Mouse (Mus musculus): Measurements from ENCODE around the gene Rhot2.

Gene Rhot2

DNA sequence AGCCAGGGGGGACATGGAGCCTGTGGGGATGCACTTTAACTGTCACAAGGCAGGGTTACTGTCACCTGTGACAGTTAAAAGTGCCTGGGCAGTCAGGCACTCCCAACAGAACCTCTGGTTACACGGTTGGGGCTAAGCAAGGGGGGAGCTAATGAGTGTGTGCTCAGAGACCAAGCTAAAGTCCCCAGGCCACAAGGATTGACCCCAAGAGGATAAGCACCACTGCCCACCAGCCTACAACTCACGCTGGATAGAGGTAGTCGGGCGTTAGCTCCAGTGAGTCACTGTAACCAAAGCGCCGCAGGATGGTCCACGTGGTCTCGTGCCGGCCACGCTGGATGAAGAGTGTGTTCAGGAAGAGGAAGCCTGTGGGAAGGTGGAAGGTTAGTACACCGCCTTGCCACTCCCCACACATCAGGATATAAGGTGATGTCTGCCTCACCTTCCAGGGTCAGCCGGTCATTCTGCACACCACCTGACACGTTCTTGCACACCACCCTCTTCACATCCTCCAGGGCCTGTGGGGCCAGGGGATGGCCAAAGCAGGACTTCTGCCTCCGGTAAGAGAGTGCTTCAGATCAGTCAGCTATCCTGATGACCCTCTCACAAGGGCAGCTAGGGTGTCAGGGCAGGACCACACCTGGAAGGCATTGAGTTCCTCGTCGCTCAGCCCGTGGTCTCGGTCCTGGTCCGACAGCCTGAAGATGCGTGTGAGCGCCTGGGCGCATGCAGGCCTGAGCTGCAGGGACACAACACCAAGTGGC, 3.4 kb downstream of the Rhot2 start, which contains the start of gene Gm20683:
TSS of gene Gm20683 (minus strand) at position 647 of the 764 bp plus-strand sequence.
- no peak for DNase-seq (ENCODE audit: low read depth, low spot score)

DNA sequence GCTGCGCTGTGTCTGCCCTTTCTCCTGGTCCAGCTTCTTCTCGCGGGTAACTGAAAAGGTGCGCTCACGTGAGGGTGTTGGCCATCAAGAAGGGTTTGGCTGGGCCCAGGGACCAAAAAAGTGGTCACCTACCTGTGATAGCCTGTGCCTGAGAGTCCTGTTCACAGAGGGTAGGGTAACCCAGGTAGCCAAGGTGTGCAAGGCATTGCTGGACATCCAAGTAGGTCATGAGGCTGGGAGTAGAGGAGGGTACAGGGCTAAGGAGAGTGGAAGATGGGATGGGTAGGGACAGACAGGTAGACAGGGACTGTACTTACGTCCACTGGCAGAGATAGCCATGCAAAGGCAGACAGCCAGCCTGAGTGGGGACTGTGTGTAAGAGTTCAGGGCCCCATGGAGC, 4.1 kb downstream of the Rhot2 start:
- DNase-seq (ENCODE audit: low read depth, low spot score), result no peak

DNA sequence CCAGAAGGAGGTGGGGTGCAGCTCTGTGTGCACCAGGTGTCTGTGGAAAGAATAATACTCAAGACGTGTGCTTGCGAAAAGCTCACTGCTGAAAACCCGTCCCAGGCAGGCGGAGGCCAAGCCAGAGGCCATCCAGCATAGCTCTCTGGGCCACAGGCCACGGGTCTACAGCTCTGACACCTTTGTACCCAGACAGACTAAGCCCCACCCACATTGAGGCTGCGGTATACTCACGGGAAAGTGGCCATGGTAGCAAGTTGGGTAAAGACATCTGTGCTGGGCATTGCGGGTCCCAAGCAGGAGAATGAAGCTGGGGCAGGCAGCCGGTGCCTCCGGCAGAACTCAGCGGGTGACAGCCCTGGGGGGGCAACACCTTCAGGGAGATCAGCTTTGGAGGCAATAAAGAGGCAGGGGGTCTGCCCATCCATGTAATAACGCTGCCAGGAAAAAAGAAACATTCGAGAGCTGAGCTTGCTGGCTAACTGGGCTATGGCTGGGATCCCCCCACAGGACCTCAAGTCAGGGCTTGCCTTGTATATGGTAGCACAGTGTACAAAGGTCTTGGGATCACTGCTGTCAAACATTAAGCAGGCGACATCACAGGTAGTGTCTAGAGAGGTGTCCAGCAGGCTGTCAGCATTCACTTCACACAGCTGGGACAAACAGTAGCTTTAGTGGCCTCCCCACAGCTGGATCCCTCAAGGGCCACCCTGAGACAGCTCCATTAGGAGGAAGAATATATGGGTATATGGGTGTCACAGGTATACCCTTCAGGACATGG, 5.0 kb downstream of the Rhot2 start:
- no peak for DNase-seq (ENCODE audit: low read depth, low spot score)

DNA sequence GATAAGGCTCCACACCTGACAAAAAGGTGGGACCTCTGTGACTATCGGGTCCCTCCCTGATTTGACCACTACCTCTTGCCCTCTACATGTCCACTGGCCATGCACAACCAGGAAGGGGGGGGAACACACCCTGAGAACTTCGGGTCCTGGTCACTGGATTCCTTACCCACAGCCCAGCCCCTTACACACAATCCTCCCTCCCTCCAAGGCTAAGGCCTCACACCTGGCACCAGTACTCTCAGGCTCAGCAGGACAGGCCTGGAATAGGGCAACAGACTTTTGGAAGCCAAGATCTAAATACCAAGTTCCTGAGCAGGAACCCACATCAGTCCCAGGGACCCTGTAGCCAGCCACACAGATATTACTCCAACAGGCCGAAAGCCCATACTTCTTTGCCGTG, 5.7 kb downstream of the Rhot2 start:
- no peak for DNase-seq (ENCODE audit: low read depth, low spot score)

DNA sequence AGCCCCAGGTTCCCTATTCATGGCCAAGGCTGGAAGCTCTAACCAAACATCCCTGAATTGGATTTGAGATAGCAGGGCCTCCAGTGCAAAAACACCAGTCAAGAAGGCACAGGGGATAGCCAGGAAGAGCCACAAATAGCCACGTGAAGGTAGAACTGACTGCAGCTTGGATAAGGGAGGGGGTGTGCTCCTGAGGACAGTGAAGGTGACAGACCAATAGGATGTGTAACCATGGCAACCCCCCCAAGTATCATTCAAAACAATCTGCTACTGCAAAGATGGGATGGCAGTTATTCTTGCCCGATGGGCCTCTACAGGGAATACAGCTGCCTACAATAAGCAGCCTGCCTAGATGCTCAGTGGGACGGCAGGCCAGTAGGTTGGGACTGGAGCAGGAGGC, 7.1 kb downstream of the Rhot2 start:
- no peak for DNase-seq (ENCODE audit: low read depth, low spot score)

DNA sequence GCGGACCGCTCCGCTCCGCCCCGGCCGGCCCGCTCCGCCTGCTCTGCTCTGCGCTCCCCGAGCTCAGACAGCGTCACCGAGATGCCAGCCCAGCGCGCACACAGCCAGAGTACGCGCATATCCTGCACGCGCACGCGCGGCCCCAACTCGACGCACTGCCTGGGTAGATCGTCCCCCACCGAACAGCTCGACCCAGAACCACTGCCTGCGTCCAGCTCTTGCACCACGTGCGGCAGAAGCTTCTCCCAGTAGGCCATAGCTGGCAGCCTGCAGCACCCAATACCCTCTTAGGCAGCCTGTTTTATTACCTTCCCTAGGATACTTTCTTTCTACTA, 7.6 kb downstream of the Rhot2 start, which contains the start of gene Rhbdl1:
TSS of gene Rhbdl1 (minus strand) at position 220 of the 335 bp plus-strand sequence.
- DNase-seq (ENCODE audit: low read depth, low spot score), result peak; percentile 78

DNA sequence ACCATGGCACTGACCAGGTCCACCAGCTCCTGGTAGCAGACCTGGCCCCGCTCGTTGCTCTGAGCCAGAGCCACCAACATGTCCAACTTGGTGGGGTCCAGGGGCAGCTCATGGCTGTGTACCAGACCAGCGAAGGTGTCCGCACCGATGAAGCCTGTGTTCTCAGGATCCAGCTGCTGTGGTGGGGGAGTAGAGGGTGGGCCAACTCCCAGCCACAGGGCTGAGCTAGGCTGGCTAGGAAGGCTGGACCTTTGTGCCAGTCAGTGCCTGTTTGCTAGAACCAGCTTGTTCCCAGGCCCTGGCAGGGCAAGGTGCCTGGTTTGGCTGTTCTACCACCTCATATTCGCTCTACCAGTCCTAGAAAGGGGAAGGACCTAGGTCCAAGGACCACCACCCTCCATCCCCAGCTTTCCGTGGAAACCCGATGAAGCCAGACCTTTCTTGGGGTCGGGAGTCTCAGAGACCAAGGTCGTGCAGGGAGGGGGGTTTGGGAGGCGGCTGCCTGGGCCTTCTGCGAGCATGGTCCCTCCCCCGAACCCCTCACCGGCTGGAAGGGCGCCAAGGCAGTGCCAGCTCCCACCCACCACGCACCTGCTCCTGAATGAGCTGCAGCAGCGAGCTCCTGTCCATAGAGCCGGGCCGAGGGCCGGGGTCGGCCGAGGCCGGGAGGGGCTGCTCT, 8.1 kb downstream of the Rhot2 start:
- DNase-seq (ENCODE audit: low read depth, low spot score), result no peak

DNA sequence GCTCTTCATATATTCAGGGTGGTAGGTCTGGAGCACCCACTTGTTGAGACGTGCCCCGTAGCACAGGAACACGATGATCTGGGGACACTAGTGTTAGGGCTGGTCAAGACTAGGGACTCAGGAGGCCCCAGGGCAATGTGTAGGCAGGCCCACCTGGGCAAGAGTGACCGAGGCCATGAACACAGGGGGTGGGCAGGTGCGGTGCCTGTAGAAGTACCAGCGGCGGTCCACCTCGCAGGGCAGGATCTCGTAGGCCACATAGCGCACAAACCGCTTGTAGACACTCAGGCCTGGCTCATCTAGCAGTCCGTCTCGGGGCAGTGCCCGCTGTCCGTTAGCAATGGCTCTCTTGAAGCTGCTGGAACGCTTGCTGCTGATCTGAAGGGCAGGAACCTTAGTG, 8.8 kb downstream of the Rhot2 start:
- no peak for DNase-seq (ENCODE audit: low read depth, low spot score)

DNA sequence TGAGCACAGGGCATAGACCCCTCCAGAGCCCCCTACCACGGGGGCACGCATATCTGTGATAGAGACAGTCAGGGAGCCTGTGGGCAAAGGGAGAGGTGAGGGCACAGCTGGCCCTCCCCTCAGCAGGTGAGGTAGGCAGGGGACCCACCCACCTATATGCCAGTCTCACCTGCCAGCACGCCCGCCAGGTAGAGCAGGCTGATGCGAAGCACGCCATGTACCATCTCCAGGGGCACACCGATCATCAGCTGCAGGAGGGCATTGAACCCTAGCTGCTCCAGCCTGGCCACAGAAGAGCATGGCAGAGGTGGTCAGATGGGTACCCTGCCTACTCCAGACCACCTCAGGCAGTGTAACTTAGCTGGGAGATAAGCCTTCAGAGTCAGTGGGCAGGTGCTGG, 9.3 kb downstream of the Rhot2 start:
- DNase-seq (ENCODE audit: low read depth, low spot score), result no peak

DNA sequence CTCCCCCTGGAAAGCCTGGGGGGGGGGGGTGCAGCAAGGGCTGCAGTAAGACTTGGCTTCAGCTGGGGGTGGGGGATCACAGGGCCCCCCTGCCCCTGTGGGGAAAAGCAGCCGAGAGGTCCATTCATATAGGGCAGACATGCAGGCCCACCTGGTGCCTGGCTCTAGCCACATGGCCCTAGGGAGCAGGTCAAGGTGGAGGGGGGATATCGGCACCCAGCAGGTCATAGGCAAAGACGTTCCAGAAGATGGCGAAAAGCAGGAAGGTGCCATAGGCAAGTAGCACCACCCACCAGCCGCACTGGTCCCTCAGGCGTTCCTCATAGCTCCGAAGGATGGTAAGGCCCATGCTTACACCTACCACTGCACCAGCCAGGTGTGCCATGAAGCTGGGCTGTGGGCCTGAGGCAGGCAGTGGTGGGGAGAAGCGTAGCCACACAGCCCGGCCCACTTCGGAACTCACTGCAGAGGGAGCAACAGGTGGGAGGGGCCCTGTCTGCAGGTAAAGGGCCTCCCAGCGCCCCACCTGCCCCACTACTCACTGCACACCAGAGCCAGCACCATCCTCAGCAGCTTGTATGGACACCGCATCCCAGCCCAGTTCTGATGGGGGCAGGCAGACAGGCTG, 9.9 kb downstream of the Rhot2 start:
- DNase-seq (ENCODE audit: low read depth, low spot score), result no peak

DNA sequence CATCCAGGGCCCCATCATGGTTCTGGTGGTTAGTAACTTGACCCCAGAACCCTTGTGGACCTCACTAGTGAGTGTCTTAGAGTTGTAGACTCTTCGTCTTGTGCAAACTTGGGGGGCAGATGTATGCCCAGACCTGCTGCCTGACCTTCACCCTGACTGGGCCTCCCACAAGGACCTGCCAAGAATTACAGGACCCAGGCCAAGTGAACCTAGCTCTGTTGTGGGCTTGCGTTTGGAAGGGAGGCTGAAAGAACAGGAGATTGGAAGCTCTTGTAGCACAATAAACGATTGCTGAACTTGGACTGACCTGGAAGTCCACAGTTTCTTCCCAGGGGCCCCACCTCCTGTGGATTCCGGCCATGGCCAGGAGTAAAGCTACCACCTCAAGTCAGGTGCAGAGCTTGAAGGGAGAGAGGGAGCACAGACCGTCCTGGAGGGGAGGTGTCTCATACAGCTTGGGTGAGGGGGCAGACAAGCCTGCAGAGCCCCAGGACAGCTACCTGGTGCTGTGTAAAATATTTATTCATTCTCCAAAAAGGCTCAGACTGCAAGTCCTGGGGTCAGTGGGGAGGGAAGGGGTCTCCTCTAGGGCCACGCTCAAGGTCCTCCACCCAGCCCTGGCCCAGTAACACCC, 10.6 kb downstream of the Rhot2 start:
- no peak for DNase-seq (ENCODE audit: low read depth, low spot score)

DNA sequence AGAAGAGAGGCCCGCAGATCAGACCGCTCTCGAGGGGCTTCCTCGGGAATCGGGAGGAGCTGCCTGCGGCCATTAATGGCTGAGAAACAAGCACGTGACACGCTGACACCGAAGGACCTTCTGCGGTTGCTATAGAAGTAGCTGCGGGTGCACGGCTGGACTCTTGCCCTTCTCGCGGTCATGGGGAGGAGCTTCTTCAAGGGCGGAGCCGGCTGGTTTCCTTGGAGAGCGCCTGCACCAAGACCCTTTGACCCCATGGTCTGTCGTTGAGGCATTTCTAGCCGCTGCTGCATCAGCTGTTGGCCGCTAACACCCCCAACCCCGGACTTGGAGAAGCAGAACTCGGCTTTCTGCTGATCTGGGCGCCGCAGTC, 11.4 kb downstream of the Rhot2 start, which contains the start of gene Stub1:
TSS of gene Stub1 (minus strand) at position 114 of the 373 bp plus-strand sequence.
- DNase-seq (ENCODE audit: low read depth, low spot score), result peak; percentile 85

DNA sequence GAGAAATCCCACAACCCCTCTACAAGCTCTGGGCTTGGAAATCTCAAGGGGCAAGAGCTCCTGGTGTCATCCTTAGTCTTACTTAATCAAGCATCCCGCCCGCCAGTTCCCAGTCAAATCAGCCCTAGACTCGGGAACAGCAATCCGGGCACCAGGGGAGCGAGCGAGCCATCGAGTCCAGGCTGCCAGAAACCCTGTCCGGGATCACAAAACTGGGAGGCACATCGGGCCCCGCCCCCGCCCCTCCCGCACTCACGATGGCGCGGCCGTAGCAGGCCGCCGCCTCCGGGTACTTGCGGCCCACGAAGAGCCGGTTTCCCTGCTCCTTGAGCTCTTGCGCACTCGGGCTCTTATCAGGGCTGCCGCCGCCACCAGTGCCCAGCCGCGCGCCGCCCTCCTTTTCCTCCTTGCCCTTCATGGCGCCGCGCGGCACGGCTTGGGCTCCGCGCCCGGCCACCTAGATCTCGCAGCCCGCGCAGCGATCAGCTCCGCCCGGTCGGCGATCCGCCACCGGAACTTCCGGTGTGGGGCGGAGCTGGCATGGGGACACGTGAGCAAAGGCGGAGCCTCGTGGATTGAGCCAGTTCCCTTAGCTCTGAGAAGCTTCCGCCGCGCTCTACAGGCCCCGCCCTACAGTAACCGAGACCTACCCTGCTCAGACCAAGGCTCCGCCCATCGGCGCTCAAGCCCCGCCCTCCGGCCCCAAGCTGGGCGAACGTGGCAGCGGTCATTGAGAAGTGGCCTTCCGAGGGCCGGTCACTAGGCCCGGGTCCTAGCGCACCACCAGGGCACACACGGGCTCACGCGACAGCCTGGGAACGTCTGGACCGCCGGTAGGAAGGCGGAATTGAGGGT, 12.0 kb downstream of the Rhot2 start:
- peak; percentile 99 for DNase-seq (ENCODE audit: low read depth, low spot score)

DNA sequence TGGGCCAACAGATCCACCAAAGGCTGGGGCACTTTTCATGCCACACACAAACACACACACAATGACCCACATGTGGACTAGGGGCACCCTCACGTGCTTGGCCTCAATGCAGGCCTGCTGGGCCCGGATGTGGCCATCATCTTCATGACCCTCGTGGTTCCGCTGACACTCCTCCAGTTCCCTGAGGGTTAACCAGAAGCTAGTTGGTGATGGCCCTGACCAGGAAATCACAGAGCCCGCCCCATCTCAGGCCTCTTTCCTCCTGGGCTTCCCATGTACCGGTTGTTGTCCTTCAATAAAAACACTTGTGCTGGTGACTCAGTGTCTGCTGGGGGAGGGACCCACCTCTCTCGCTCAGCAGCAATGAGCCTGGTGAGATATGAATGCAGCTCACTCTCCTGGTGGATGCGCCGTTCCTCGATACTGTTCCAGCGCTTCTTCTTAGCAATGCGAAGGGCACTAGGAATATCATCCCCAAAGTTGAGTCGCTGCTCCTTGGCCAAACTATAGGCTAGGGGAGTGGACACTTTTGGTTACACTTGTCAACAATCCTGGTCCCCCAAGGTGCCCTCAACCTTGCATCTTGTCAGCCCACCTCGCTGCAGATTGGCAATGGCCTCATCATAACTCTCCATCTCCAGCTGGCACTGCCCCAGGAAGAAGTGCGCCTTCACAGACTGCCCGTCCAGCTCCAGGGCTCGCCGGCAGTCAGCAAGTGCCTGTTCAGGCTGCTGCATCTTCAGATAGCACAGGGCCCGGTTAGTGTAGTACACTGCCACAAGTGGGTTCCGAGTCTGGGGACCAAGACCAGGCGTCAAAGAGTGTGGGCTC, 13.0 kb downstream of the Rhot2 start:
- DNase-seq (ENCODE audit: low read depth, low spot score), result no peak

DNA sequence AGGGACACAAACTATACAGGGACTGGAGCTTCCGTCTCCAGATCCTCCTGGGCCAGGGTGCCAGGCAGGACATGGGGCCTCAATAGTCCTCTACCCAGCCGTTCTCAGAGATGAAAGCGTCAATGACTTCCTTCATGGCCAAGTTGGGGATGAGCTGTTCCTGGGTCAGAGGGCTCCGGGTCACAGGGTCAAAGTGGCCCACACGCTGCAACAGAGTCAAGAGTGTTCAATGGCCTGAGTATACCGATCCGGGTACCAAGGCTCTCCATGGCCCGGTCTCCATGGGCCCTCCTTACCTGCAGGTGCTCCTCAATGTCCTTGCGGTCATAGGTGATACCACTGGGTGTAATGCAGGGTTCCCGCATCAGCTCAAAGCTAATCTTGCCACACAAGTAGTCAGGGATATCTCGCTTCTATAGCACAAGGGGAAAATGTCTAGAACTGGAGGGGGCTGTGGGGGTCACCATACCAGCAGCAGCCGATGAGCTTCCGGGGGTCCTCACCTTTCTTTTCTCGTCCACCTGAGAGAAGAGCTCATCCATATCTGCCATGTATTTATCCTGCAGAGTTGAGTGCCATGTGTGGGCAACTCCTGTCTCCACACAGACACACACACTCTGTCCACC, 13.7 kb downstream of the Rhot2 start:
- no peak for DNase-seq (ENCODE audit: low read depth, low spot score)

DNA sequence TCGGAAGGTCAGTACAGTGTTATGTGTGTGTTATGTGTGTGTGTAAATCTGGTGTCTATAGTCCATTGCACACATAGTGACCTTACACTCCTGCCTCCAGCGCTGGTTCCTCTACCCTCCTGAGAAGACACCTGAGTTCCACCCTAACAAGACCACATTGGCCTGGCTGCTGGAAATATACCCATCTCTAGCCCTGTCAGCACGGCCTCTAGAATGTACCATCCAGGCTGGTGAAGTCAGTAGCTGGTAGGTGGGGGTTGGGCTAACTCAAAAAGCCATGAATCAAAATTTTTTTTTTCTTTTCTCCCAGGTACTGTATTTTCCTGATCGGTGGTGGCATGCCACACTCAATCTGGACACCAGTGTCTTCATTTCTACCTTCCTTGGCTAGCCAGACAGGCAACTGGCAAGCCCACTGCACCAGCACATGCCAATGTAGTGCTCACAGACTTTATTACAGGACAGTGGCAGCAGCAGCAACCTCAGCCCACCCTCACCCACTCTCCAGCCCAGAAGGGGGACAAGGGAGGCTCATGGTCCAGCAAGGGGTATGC, 14.4 kb downstream of the Rhot2 start:
- no peak for DNase-seq (ENCODE audit: low read depth, low spot score)

DNA sequence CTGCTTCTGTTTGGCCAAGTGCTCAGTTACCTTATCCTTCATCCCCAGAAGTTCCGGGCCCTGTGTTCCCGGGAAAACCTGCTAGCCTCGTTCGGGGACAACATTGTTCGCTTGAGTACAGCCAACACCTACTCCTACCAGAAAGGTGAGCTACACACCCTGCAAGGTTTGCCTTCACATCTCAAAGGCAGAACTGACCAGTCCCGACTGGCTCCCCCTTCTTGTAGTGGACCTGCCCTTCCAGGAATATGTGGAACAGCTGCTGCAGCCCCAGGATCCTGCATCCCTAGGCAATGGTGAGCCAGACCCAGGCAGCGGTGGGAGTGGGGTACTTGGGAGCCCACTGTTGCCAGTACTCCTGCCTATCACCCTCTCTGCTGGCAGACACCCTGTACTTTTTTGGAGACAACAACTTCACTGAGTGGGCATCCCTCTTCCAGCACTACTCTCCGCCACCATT, 15.1 kb downstream of the Rhot2 start:
- no peak for DNase-seq (ENCODE audit: low read depth, low spot score)

DNA sequence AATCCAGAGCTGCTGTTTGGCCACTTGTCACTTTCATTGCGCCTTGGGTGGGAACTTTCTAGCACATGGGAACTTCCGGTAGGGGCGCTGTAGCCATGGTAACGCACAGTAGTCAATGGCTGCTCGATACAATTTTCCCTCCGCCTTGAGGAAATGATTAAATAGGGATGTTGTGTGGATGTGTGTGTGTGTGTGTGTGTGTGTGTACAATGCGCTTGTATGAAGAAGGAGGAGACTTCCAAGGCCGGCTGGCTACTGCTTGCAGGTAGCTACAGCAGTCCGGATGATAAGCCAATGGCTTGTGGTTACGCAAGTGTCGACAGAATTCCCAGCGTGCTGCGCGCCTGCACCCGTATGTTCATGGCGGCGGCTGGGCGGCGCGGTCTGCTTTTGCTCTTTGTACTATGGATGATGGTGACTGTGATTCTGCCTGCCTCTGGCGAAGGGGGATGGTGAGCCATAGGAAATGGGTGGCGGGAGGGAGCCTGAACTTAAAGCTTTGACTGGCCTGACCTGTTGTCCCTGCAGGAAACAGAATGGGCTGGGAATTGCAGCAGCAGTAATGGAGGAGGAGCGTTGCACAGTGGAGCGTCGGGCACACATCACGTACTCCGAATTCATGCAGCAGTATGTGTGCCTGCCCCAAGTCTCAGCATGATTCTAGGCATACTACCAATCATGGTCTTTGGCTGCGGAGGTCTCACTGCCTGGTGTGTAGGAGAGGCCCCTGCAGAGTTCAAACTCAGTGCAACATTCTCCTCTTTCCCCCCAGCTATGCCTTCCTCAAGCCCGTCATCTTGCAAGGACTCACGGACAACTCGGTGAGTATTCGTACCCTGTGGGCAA, 15.7 kb downstream of the Rhot2 start, which contains the start of gene Jmjd8:
TSS of gene Jmjd8 (plus strand) at position 156 of the 846 bp plus-strand sequence.
- DNase-seq (ENCODE audit: low read depth, low spot score), result peak; percentile 89

Measured in telencephalon, adult 2 months (tissue).